Mouse (Mus musculus): ENCODE measurements around the gene Fbxw5. TPM values are rescaled to one million over a fixed set of nuclear protein-coding genes. Genes with fewer than 3 reads are reported as not detected.
A peak's percentile ranks its signal among the peaks of the same experiment; 100 is the strongest.

Gene Fbxw5
- total RNA-seq, 4 experiments from 2014 or later = 79.4 to 105 (median 88.7) TPM

DNA sequence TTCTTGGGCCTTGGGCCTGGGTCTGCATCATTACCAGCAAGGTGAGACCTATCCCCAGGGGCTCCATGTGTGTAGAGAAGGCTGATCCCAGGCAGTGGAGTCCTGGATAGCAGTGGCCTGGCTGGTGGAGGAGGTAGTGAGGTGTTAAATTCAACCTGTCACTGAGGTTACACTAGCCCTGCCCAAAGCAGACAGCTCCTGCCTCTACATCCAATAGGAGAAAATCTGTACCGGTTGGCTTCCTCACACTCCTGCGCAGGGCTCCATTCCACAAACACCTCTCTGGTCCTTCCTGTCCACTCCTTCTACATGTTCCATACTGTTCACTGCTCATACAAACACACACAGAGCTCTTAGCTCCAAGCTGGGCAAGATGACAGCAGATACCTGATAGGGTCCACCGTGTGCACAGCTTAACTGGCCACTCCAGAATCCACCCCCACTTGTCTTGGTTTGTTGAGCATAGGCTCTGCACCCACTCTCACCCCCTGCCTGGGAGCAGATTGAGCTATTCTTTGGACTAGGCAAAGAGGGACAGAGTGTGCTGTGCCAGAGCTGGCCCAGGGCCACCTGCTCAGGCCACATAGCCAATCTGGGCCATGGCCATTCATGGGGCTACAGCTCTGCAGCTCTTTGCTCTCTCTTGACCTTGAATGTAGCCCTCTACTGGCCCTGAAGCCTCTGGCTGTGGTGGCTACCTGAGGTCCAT is 22.4 kb upstream of the Fbxw5 start:
- peak; percentile 40 for DNase-seq (ENCODE audit: low spot score)

DNA sequence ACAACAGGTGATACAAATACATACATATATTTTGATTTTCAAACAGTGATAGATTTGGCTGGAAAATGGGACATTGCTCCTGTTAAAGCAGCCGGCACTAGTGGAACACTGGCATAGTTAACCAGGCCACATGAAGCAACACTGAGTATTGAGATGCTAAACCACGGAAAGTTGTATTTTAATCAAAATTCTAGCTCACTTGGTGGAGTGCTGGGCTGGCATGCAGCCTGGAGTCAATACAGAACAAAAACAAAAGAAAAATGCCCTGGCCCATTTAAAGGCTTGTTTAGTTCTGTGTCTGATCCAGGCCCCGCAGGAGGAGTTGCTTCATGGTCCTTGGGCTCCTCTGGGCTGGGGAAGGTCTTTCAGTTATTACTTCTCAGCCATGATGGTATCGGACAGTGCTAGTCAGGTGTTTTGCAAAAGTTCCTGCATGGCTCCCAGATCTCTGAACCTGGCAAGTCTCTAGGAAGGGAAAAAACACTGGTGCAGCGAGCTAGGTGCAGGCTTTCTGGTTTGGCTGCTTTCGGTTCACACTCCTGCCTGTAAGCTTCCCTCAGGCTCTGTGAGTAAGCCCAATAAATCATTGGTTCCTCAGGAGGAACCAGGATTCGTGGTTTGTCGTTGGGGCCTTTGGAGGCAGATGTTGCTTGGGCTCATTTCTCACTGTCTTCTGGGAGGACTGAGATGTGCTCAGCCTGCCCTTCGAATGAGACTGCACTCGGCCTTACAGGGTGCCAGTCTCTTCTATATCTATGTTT is 20.8 kb upstream of the Fbxw5 start:
- no peak for DNase-seq (ENCODE audit: low spot score)

DNA sequence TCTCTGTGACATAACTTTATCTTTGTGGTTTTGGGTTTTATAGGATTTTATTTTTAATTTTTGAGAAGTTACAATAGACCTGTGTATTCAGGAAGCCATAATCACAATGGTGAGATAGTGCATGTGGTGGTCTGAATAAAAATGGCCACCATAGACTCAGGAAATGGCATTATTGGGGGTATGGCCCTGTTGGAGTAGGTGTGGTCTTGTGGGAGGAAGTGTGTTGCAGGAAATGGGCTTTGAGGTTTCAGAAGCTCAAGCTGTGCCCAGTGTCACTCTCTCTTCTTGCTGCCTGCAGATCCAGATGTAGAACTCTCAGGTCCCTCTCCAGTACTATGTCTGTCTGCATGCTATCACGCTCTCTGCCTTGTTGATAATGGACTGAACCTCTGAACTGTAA is 20.0 kb upstream of the Fbxw5 start:
- DNase-seq (ENCODE audit: low spot score) = no peak

DNA sequence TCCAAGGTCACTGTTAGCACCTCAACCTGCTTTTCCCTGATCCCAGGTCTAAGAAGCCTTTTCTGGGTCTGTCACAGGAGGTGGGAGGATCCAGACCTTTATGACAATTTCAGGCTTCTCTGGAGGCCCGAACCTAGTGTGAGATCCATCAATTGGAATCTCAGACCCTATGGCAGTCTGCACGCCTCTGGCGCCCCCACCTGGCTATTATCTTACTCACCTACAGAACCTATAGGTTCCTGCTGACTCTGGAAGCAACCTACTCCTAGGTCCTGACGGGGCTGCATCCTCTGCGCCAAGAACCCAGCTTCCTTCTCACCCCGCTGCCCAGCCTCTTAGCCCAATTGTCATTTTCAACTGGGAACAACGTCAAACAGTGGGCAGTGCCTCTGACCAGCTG is 17.6 kb upstream of the Fbxw5 start:
- DNase-seq (ENCODE audit: low spot score) = no peak

DNA sequence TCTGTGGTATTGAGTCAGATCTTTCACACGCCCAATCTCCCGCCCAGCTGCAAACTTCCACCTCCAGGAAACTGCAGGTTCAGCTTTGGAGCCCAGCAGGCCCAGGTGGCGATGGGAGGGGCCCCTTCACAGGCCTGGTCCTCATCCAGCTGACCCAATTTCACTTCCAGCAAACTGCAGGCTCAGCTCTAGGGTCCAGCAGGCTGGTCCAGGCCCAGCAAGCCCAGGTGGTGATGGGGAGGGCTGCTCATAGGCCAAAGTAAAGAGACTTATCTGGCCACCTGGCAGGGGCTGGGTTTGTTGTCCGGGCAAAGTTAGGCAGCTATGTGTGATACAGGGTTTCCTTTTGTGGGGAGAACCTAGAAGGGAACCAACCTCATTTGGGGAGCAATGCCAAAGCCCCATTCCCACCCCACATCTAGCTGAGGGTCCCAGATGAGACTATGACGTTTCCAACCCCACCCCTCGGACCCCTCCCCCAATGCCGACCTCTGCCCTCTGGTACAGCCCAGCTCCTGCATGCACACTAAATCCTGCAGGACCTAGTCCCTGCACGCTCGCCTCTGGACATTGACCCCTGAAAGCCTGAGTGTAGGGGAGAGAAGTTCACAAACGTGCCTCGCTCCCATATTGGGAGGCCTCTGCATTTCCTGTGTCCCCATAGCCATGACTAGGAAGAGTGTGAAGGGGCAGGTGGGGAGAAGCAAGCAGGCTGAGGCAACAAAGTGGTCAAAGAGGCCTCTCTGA is 15.5 kb upstream of the Fbxw5 start:
- no peak for DNase-seq (ENCODE audit: low spot score)

DNA sequence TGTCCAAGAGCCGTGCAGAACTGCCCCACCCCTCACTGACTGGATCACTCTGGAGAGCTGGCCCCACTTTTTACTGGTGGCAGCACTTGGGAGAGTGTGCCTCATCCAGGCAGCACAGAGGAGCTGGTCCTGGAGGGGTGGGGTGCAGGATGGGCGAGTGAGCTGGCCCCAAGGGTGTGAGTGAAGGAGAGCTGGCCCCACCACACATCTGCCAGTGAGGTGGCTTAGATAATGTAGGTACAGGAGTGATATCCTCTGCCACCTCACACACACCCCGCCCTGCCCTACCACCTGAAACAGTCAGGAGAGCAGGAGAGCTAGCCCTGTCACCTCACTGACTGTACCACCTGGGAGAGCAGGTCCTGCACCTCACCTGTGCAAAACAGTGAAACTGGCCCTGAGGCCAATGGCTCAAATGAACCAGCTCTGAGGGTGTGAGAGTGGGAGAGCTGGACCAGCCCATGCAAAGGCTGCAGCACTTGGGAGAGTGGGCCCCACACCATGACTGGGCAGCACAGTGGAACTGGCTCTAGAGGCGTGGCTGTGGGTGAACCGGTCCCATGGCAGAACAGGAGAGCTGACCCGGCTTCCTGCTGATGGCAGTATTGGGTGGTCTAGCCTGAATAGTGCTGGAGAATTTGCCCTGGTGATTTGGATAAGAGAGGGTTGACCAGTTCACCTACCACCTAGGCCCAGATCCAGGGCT is 12.4 kb upstream of the Fbxw5 start:
- DNase-seq (ENCODE audit: low spot score) = no peak

DNA sequence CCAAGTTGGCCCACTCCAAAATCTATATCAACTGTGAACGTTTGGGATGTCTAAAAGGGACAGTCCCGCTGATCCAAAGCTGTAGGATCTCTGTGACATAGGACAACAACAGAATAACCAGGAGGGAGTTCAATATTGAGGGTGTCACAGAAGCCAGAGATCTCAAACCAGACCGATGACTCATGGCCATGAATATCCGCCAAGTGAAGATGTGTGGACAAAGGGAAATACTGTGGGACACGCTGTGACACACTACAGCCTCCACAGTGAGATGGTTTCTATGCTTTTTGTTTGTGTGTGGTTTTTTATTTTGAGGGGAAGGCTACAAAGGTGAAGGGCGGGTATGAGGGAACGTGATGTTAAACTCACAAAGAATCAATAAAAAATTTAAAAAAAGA is 11.9 kb upstream of the Fbxw5 start:
- DNase-seq (ENCODE audit: low spot score) = no peak

DNA sequence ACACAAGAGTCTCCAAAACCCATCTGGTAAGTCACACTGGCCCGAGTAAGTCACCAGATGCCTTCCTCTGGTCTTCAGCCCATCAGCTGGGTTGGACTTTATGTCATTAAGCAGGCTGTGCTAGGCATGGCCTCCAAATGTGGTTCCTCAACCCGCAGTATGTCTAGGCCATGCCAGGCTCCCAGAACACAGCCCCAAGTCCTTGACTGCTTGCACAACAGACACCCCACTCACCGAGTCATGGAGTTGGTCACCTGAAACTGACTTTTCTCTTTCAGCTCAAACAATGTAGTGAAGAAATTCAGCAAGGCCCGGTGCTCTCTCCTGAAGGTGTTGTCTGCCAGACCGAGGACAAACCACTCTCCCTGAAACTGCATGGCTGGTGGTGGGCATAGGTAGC is 7.6 kb upstream of the Fbxw5 start:
- DNase-seq (ENCODE audit: low spot score) = no peak

DNA sequence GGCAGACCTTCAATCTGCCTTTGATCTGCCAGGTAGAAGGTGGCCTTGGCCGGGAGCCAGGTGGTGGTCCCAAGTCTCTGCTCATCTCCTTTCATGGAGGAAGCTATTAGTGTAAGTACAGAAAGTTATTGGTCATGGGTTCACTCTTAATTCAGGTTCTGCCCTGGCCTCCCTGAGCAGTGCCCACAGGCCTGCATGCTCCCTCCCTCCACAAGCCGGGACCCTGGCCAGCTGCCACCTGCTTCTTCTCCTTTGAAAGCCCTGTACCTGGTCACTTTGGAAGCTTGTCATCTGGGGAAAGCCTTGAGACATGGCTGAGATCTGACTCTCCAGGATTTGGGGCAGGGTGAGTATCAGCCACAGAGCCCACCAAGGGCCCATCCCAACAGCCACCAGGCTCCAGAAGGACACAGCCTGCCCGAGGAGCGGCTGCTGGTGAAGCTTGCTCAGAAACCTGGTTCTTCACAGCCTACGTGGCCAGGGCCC is 7.0 kb upstream of the Fbxw5 start, which contains the start of gene Lcn12:
Gene Lcn12, minus strand, starts transcription at position 436 of the 486 bp plus-strand sequence.
- DNase-seq (ENCODE audit: low spot score) = no peak

DNA sequence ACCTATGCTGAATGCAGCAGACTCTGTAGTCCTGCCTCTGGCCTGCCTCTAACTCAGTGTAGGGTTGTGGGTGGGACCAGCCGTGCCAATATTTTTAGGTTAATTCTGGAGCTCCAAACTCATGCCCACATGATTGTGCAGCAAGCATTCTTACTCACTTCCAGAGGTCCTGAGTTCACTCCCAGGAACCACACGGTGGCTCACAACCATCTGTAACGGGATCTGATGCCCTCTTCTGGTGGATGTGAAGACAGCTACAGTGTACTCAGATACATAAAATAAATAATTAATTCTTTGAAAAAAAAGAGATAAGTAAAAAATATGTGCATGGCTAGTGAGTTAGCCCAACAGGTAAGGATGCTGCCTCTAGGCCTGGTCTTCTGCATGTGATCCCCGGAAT is 4.1 kb upstream of the Fbxw5 start:
- DNase-seq (ENCODE audit: low spot score) = no peak

DNA sequence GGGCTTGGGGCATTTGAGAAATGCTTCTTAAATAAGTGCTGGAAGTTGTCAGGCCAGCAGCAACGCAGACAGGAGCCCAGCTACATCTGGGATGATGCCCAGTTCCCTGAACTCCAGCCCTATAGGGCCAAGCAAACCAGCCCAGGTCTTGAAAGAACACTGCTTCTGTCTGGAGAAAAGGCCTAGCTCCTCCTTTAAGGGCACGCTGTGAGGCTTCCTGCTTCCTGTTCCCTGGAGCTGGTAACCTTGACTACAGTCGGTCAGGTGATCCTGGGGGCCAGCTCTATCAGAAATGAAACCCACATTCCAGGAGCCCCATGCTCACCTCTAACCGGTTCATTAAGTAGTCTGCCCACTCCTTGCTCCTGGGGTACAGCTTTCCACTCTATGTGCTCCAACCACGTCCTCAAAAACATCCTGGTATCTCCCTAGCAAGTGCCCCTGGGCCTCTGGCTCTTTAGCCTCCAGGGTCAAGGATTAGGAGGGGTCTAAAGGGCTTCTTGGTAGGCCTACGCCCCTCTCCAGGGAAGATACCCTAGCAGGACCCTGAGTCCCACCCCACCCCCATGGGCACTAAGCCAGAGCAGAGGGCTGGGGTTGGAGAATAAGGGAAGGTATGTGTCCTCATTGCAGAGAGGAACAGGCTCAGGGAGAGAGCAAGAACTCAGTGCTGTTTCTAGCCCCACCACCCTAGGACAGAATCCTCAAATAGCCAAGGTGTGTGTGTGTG is 2.5 kb upstream of the Fbxw5 start:
- no peak for DNase-seq (ENCODE audit: low spot score)

DNA sequence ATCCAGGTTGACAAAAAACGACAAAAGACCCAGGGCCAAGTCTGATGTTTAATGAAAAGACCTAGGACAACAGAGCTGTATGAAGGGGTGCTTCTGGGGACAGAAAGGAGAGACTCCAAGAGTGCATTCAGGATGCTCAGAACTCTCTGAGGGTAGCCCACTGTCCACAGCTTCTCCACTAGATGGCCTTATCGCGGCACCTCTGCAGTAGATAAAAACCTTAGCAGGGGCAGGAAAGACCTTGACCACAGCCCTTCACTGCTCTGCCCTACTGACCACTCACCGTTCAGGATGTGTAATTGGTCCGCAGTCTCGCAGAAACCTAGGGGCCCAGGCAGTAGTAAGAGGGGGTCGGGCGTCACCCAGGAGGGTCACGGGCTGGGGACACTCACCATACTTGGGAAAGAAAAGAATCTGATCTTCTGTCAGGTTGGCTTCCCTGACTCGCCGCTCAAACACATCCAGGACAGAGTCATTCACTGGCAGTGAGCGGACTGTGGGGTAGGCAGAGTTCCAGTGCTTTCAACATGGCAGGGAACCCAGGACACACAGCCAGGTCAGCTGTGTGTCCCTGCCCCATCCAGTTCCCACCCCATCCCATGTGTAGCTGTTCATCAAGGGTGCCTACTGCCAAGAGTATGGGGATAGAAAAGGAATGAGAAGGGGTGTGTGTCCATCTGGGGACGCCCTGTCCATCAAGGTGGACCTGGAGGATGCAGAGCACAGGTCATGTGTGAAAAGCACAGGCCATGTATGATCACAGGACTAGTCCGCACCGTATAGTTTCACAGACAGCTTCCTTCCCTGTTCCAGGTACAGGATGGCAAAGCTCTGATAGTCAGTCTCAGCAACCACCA is 1.7 kb upstream of the Fbxw5 start:
- DNase-seq (ENCODE audit: low spot score) = no peak

DNA sequence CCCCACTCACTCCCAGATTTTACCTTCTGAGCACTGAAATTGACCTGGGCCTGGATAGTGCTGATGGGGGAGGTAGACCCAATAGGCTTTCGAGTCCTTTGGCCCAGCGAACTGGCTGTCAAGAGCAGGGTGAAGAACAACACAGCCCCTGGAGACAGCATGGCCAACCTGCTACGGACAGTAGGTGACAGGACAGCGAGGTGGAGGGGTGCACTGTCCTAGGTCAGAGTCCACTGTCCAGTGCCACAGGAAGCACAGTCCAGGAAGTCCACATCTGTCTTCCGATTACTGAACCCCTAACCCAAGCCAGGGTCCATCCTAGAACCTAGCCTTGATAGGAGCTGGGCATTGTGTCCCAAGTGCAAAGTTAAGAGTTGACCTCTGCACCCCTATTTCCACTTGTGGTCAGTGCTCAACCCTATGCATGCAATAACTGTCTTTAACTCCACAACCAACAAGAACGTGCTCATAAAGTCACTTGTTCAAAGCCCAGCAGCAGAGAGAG is 427 bp upstream of the Fbxw5 start:
- DNase-seq (ENCODE audit: low spot score) = no peak

DNA sequence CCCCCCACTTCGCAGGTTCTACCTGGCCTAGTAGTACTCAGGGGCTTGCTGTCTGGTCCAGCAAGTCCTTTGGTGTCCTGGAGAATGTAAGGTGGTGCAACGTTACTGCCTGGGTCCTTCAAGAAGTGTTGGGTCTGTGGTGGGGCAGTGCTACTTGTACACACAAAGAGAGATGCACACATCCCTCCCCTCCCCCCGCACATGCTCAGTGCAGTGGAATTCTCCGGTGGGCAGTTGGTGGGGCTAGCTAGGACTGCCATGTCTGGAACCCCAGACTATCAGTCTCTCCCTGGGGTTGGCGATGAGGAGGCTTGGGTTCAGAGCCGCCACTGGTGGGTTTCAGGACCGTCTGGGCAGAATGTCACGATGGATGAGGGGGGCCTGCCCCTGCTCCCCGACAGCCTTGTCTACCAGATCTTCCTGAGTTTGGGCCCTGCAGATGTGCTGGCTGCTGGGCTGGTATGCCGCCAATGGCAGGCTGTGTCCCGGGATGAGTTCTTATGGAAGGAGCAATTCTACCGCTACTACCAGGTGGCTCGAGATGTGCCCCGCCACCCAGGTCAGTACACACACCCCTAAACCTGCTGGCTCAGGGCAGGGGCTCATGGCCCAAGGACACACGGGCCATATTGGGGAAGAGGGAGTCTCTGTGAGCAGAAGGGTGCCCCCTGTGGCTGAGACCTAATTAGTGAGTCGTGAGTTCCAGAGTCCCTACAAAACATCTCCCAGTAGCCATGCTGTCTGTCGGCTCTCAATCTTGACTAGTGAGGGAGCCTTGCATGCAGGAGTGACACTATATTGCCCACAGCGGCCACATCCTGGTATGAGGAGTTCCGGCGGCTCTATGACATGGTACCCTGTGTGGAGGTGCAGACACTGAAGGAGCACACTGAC is 1.3 kb downstream of the Fbxw5 start, which contains the start of gene C8g:
Gene C8g, minus strand, starts transcription at position 127 of the 894 bp plus-strand sequence.
- DNase-seq (ENCODE audit: low spot score) = no peak

DNA sequence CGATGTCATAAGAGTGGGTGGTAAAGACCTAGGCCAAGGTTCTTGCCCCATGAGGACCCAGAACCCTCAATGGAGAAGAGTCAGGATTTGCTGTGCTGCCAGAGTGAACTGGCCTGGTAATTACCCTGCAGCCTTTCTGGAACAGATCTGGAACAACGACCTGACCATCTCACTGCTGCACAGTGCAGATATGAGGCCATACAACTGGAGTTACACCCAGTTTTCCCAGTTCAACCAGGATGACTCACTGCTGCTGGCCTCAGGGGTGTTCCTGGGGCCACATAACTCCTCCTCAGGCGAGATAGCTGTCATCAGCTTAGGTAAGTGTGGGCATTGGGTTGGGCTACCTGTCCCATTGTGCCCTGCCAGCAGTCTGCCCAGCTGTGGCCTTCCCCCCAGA is 2.2 kb downstream of the Fbxw5 start:
- no peak for DNase-seq (ENCODE audit: low spot score)

DNA sequence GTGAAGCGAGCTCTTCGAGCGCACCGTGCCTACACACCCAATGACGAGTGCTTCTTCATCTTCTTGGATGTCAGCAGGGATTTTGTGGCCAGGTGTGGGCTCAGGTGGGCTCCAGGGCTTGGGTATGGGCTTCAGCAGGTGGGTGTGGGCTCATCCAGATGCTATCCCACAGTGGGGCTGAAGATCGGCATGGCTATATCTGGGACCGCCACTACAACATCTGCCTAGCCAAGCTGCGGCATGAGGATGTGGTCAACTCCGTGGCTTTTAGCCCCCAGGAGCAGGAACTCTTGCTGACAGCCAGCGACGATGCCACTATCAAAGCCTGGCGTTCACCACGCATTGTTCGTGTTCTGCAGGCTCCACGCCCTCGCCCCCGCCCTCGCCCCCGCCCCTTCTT is 4.0 kb downstream of the Fbxw5 start:
- DNase-seq (ENCODE audit: low spot score) = no peak

DNA sequence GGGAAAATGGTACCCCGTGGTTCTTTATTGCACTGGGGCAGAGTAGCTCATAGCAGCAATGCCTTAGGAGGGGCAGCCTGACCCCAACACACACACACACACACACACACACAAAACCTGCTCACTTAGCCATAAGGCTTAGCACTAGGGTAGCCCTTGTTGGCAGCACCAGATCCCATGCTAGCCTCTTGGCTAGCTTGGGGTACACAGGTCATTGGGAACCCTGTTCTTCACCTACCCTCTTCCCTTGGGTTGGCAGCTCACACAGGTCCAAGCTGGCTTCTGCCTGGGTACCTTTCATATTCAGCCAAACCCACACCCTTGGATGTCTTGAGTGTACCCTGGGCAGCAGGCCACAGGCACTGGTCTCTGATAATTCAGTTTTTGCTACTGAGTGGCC is 4.5 kb downstream of the Fbxw5 start:
- no peak for DNase-seq (ENCODE audit: low spot score)

DNA sequence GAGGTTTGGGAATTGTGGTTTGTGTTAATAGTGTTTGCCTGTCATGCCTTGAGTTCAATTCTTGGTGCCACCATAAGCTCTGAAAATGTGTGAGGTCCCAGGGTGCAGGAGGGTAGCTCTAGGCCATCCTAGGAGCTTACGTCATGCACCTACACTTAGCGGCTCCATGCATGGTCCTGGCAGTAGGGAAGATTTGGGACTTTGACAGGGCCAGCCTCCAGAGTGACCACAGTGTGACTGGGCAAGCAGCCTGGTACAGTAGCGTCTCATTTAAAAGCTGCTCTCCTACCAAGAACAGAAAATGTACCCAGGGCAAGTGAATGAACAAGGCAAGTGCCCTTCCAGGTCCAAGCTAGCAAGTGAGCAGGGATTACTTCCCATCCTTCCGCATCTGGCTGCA is 5.3 kb downstream of the Fbxw5 start:
- DNase-seq (ENCODE audit: low spot score) = no peak

DNA sequence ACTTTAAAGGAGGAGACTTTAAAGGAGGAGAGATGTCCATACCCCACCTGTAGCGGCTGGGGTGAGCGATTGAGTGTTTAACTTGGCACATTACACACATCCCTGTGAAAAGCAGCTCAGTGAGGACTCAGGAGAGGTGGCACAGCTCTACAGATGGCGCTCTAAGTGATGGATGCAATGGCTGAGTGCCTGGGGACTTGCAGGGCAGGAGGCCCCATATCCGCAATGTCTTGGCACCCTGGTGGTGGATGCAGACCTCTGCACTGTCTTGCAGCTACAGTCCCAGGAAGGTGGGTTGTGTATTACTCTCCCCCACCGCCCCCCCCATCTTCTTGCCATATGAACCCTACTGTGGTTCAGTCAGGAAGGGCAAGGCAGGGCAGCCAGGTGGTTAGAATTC is 6.4 kb downstream of the Fbxw5 start:
- no peak for DNase-seq (ENCODE audit: low spot score)

Data from heart, adult 8-10 months (tissue).